Mouse (Mus musculus): Measurements from ENCODE around the gene Armc3. TPM values are rescaled to one million over a fixed set of nuclear protein-coding genes. Genes with fewer than 3 reads are reported as not detected.

Armc3 gene
- polyA plus RNA-seq (2014; fragmentation: Illumina TruSeq; extraction: RNeasy Lipid Tissue Mini Kit (QIAGEN cat#74804); ENCODE audit: low read depth, low replicate concordance), result not detected

GRCm38 (mm10) chr2:19198452-19199365, at the start of gene Armc3:
TSS of gene Armc3 (plus strand) at chr2:19199302.

Other genes starting within 250 kb of the Armc3 start
- 85.5 TPM for gene Pip4k2a, start 201.2 kb upstream of the Armc3 start, polyA plus RNA-seq (2014; fragmentation: Illumina TruSeq; extraction: RNeasy Lipid Tissue Mini Kit (QIAGEN cat#74804); ENCODE audit: low read depth, low replicate concordance)
- gene 4930426L09Rik, start 201.0 kb upstream of the Armc3 start, polyA plus RNA-seq (2014; fragmentation: Illumina TruSeq; extraction: RNeasy Lipid Tissue Mini Kit (QIAGEN cat#74804); ENCODE audit: low read depth, low replicate concordance), result 1.6 TPM
- 32.4 TPM for gene Msrb2, start 172.1 kb downstream of the Armc3 start, polyA plus RNA-seq (2014; fragmentation: Illumina TruSeq; extraction: RNeasy Lipid Tissue Mini Kit (QIAGEN cat#74804); ENCODE audit: low read depth, low replicate concordance)
- gene Ptf1a, start 246.4 kb downstream of the Armc3 start, polyA plus RNA-seq (2014; fragmentation: Illumina TruSeq; extraction: RNeasy Lipid Tissue Mini Kit (QIAGEN cat#74804); ENCODE audit: low read depth, low replicate concordance), result not detected